Mouse (Mus musculus) liver, embryonic 13.5 days (tissue): ENCODE measurements at regions not wholly inside any gene's neighbourhood (a gene's known extent, or its start where the extent isn't known, plus 50 kb on each side); places are given as distances from the start of the nearest gene placed in this dataset.
A peak's percentile ranks its signal among the peaks of the same experiment; 100 is the strongest.

Experiments used
- ATAC-seq: fragments of 200-750 bp; cut with Nextera tagmentation; 2 replicates; pipeline ENCODE4 v1.8.0; 2017; ENCODE audit warnings: low read depth, mild to moderate bottlenecking, moderate number of reproducible peaks, moderate library complexity
- DNase-seq: peaks from one replicate; pipeline ENCODE4 v3.0.0; 2022
- H3K27ac ChIP-seq: fragments of 300-500 bp; sonication (generic); 2 replicates; pipeline ENCODE4 v1.5.1; 2015; ENCODE audit warnings: moderate library complexity, mild to moderate bottlenecking, inconsistent platforms
- H3K27me3 ChIP-seq: fragments of 300-500 bp; sonication (generic); 2 replicates; pipeline ENCODE4 v1.6.1; 2015; ENCODE audit warnings: mild to moderate bottlenecking, inconsistent platforms
- H3K36me3 ChIP-seq: fragments of 300-500 bp; sonication (generic); 2 replicates; pipeline ENCODE4 v1.6.1; 2015; ENCODE audit warnings: mild to moderate bottlenecking, inconsistent platforms
- H3K4me1 ChIP-seq: fragments of 300-500 bp; sonication (generic); replicated peaks from 2 replicates; pipeline ENCODE4 v1.6.1; 2015; ENCODE audit warnings: inconsistent platforms
- H3K4me2 ChIP-seq: fragments of 300-500 bp; sonication (generic); 2 replicates; pipeline ENCODE4 v1.6.1; 2015; ENCODE audit warnings: inconsistent platforms, mild to moderate bottlenecking, moderate library complexity
- H3K4me3 ChIP-seq: fragments of 300-500 bp; sonication (generic); replicated peaks from 2 replicates; pipeline ENCODE4 v1.5.1; 2015; ENCODE audit warnings: mild to moderate bottlenecking, inconsistent platforms
- H3K9ac ChIP-seq: fragments of 300-500 bp; sonication (generic); 2 replicates; pipeline ENCODE4 v1.6.1; 2015; ENCODE audit warnings: mild to moderate bottlenecking, inconsistent platforms
- H3K9me3 ChIP-seq: fragments of 300-500 bp; sonication (generic); replicated peaks from 2 replicates; pipeline ENCODE4 v1.6.1; 2016; ENCODE audit warnings: inconsistent platforms
- WGBS: fragments of 180-500 bp; shearing (Covaris S2); methylation state at CpG from one replicate; pipeline ENCODE4 v1.1.7; 2015; ENCODE audit not compliant: insufficient replicate concordance; 5-methylcytosine and 5-hydroxymethylcytosine counted together

GRCm38 (mm10) chr3:131056893-131057660 is 53.2 kb upstream of the Lef1 start:
- no peak overlapping the region for H3K27ac ChIP-seq
- H3K4me1 ChIP-seq: no peaks in the 10 kb centered on the region
- ATAC-seq: no peak
- H3K36me3 ChIP-seq: no peaks in the 10 kb centered on the region
- H3K9ac ChIP-seq: no peak overlapping the region
- no peak overlapping the region for H3K4me3 ChIP-seq
- H3K9me3 ChIP-seq: no peaks in the 10 kb centered on the region
- WGBS: 46% methylated on average over 5 of the region's 5 CpGs
- H3K27me3 ChIP-seq: no peaks in the 10 kb centered on the region
- H3K4me2 ChIP-seq: no peak overlapping the region
- DNase-seq: no peak

DNA sequence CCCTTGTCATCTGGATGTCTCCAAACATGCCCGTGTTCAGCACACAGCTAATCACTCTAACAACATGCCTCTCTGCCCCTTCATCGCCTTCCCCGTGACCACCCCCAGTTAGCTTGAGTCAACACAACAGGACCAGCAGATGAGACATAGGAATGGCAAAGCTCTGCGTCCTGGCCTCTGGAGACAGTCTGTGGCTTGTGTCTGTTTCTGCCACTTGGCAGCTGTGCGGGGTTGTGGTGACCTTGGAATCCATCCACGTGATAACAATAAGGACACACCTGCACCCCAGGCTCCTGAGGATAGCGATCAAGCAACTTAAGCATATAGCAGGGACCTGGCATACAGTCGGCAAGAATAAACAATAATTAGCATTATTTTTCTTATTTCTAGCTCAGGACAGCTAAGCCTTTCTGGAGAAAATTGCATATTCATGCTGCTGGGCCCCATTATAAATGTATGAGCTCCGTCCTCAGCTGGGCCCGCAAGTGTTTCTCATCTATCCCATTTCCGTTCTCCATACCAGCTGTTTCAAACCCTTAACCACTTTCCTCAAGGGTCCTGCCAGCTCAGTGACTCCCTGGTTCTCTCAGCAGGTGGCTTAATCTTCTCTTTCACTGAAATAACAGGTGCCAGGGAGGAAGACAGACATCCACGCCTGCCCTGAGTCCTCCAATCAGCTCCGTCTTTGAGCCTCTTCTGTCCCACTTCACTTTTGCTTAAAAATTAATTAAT is 55.9 kb upstream of the Lef1 start:
- ATAC-seq: no peak
- H3K9ac ChIP-seq: no peak overlapping the region
- H3K9me3 ChIP-seq: no peaks in the 10 kb centered on the region
- no peaks in the 10 kb centered on the region for H3K36me3 ChIP-seq
- no peaks in the 10 kb centered on the region for H3K27me3 ChIP-seq
- H3K4me1 ChIP-seq: no peaks in the 10 kb centered on the region
- no peak for DNase-seq
- WGBS: 79% methylated on average over 13 of the region's 13 CpGs
- no peak overlapping the region for H3K4me3 ChIP-seq
- no peak overlapping the region for H3K27ac ChIP-seq
- no peak overlapping the region for H3K4me2 ChIP-seq

- DNase-seq (no peak), ATAC-seq (no peak)
- WGBS: 45% methylated on average over 3 of the region's 3 CpGs
Observed at GRCm38 (mm10) chr3:131047716-131048115, 62.6 kb upstream of the Lef1 start.

GRCm38 (mm10) chr3:131046412-131046811 is 63.9 kb upstream of the Lef1 start:
- Histone ChIP-seq H3K27me3 (no peaks in the 10 kb centered on the region), H3K4me3 (no peak overlapping the region), H3K4me1 (no peaks in the 10 kb centered on the region), H3K27ac (no peak overlapping the region), H3K9me3 (no peaks in the 10 kb centered on the region), H3K36me3 (no peaks in the 10 kb centered on the region), H3K9ac (no peak overlapping the region), H3K4me2 (no peak overlapping the region)
- ATAC-seq: no peak
- DNase-seq: no peak
- WGBS: 64% methylated on average over 5 of the region's 5 CpGs

More at GRCm38 (mm10) chr3:131047716-131048115, 62.6 kb upstream of the Lef1 start:
- no peaks in the 10 kb centered on the region for H3K9me3 ChIP-seq
- no peak overlapping the region for H3K4me3 ChIP-seq
- no peaks in the 10 kb centered on the region for H3K27me3 ChIP-seq
- H3K4me1 ChIP-seq: no peaks in the 10 kb centered on the region
- no peaks in the 10 kb centered on the region for H3K36me3 ChIP-seq
- no peak overlapping the region for H3K9ac ChIP-seq
- H3K27ac ChIP-seq: no peak overlapping the region
- no peak overlapping the region for H3K4me2 ChIP-seq

DNA sequence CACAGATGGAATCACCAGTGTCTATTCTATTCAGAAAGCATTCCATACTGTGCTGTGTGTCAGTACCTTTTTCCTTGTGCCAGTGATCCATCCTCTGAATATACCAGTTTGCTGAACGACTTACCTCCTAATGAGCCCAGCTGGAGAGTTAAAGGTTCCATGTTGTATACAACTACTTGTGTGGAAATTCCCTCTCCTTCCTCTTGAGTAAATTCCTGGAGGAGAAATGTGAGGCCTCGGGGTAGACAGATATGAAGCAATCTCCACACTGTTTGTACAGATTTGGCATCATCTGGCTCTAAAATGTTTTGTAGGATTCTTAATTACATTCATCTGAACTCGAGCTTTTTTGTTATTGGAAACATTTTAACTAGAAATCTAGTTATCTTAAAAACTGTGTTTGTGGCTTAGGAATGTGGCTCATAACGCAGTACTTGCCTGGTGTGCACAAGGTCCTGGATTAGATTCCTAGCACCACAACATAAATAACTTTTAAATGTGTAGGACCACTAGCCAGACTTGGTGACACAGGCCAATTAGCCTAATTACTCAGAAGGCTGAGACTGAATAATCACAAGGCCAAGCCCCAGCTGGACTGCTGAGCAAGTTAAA is 70.0 kb upstream of the Lef1 start:
- no peaks in the 10 kb centered on the region for H3K4me1 ChIP-seq
- ATAC-seq: no peak
- H3K9ac ChIP-seq: no peak overlapping the region
- WGBS: 40% methylated on average over 4 of the region's 4 CpGs
- no peak overlapping the region for H3K4me3 ChIP-seq
- no peaks in the 10 kb centered on the region for H3K36me3 ChIP-seq
- DNase-seq: no peak
- no peaks in the 10 kb centered on the region for H3K27me3 ChIP-seq
- H3K27ac ChIP-seq: no peak overlapping the region
- H3K4me2 ChIP-seq: no peak overlapping the region
- H3K9me3 ChIP-seq: no peaks in the 10 kb centered on the region; the same call in 1 of the 2 replicates

- no peak for ATAC-seq
- H3K27ac ChIP-seq: no peak overlapping the region
- 64% methylated on average over 5 of the region's 5 CpGs for WGBS
- H3K27me3 ChIP-seq: no peaks in the 10 kb centered on the region
- no peak for DNase-seq
- H3K4me3 ChIP-seq: no peak overlapping the region
- H3K9me3 ChIP-seq: no peaks in the 10 kb centered on the region; the same call in 1 of the 2 replicates
- H3K36me3 ChIP-seq: no peaks in the 10 kb centered on the region
- H3K9ac ChIP-seq: no peak overlapping the region
- H3K4me1 ChIP-seq: no peaks in the 10 kb centered on the region
- no peak overlapping the region for H3K4me2 ChIP-seq
Observed at GRCm38 (mm10) chr3:131037095-131037494, 73.2 kb upstream of the Lef1 start.

DNA sequence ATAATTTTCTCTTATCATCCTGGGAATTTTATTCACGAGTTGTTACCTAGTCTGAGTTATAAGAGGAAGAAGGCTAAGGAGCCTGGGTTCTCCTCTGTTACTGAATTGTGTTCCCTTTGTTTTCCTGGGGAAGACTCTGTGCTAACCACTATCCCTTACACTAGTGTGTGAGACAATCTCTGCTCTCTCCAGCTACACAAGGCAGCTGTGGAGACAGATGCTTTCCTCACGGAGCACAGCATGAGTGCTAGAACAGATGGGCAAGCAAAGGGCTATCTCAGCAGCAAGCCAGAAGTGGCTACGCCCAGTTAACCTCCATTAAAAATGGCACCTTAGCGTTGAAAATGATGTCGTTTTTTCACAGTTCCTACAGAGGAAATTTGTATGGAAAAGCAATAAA is 75.5 kb upstream of the Lef1 start:
- H3K4me2 ChIP-seq: no peak overlapping the region
- WGBS: 54% methylated on average over 5 of the region's 5 CpGs
- H3K9me3 ChIP-seq: no peaks in the 10 kb centered on the region; the same call in 1 of the 2 replicates
- H3K4me1 ChIP-seq: no peaks in the 10 kb centered on the region
- no peak overlapping the region for H3K4me3 ChIP-seq
- H3K9ac ChIP-seq: no peak overlapping the region
- no peak overlapping the region for H3K27ac ChIP-seq
- ATAC-seq: no peak
- no peaks in the 10 kb centered on the region for H3K36me3 ChIP-seq
- H3K27me3 ChIP-seq: no peaks in the 10 kb centered on the region
- no peak for DNase-seq

- no peak overlapping the region for H3K27ac ChIP-seq
Observed at GRCm38 (mm10) chr3:131026336-131026735, 83.9 kb upstream of the Lef1 start.

GRCm38 (mm10) chr3:131019163-131019956 is 90.9 kb upstream of the Lef1 start:
- peaks cover 4% of the 10 kb centered on the region; the same call in 1 of the 2 replicates for H3K4me1 ChIP-seq
- H3K27me3 ChIP-seq: no peaks in the 10 kb centered on the region
- no peak overlapping the region for H3K9ac ChIP-seq
- no peaks in the 10 kb centered on the region for H3K36me3 ChIP-seq
- 0 out of 2 replicates have a peak, but pooled peaks have one; percentile 50 for ATAC-seq
- DNase-seq: no peak
- H3K27ac ChIP-seq: no peak overlapping the region
- H3K4me3 ChIP-seq: peak overlapping the region; percentile 16; the same call in 1 of the 2 replicates
- H3K9me3 ChIP-seq: no peaks in the 10 kb centered on the region
- H3K4me2 ChIP-seq: peak overlapping the region; percentile 45
- 12% methylated on average over 23 of the region's 23 CpGs for WGBS

More at GRCm38 (mm10) chr3:131026336-131026735, 83.9 kb upstream of the Lef1 start:
- no peaks in the 10 kb centered on the region for H3K9me3 ChIP-seq
- H3K27me3 ChIP-seq: no peaks in the 10 kb centered on the region
- no peak overlapping the region for H3K9ac ChIP-seq
- no peak for DNase-seq
- H3K4me3 ChIP-seq: no peak overlapping the region
- H3K36me3 ChIP-seq: no peaks in the 10 kb centered on the region
- no peak for ATAC-seq
- 65% methylated on average over 7 of the region's 7 CpGs for WGBS
- H3K4me2 ChIP-seq: no peak overlapping the region
- H3K4me1 ChIP-seq: no peaks in the 10 kb centered on the region

- Histone ChIP-seq H3K4me3 (no peak overlapping the region), H3K4me2 (no peak overlapping the region), H3K27me3 (no peaks in the 10 kb centered on the region), H3K9me3 (no peaks in the 10 kb centered on the region), H3K36me3 (no peaks in the 10 kb centered on the region), H3K9ac (no peak overlapping the region), H3K27ac (no peak overlapping the region), H3K4me1 (peaks cover 4% of the 10 kb centered on the region; the same call in 1 of the 2 replicates)
- DNase-seq: no peak
- ATAC-seq: no peak
- 78% methylated on average over 9 of the region's 9 CpGs for WGBS
Observed at GRCm38 (mm10) chr3:131017899-131018298, 92.4 kb upstream of the Lef1 start.

GRCm38 (mm10) chr3:131016104-131016503 is 94.2 kb upstream of the Lef1 start:
- Histone ChIP-seq H3K4me1 (peaks cover 4% of the 10 kb centered on the region; the same call in 1 of the 2 replicates), H3K4me3 (no peak overlapping the region), H3K36me3 (no peaks in the 10 kb centered on the region), H3K4me2 (no peak overlapping the region), H3K27me3 (no peaks in the 10 kb centered on the region), H3K9me3 (no peaks in the 10 kb centered on the region), H3K9ac (no peak overlapping the region), H3K27ac (no peak overlapping the region)
- WGBS: 54% methylated on average over 10 of the region's 10 CpGs
- ATAC-seq (no peak), DNase-seq (no peak)
